Mouse (Mus musculus) lung, embryonic 14.5 days (tissue): ENCODE measurements around the gene Cysrt1. TPM values are rescaled to one million over a fixed set of nuclear protein-coding genes. Genes with fewer than 3 reads are reported as not detected.
A peak's percentile ranks its signal among the peaks of the same experiment; 100 is the strongest.

Experiments
- ATAC-seq: fragments of 200-750 bp; cut with Nextera tagmentation; 2 replicates; pipeline ENCODE4 v1.8.0; 2017; ENCODE audit warnings: mild to moderate bottlenecking, moderate TSS enrichment, moderate library complexity; ENCODE audit not compliant: insufficient read depth
- DNase-seq: peaks from one replicate; pipeline ENCODE4 v3.0.0-alpha.2; 2015
- H3K27ac ChIP-seq: fragments of 300-500 bp; sonication (generic); 2 replicates; pipeline ENCODE4 v1.5.1; 2014; ENCODE audit warnings: low read depth, mild to moderate bottlenecking, moderate library complexity
- H3K27me3 ChIP-seq: fragments of 300-500 bp; sonication (generic); 2 replicates; pipeline ENCODE4 v1.6.1; 2014; ENCODE audit warnings: low read length, control low read depth; ENCODE audit not compliant: insufficient read depth
- H3K36me3 ChIP-seq: fragments of 300-500 bp; sonication (generic); 2 replicates; pipeline ENCODE4 v1.6.1; 2014; ENCODE audit warnings: control low read depth; ENCODE audit not compliant: insufficient read depth
- H3K4me1 ChIP-seq: fragments of 300-500 bp; sonication (generic); 2 replicates; pipeline ENCODE4 v1.6.1; 2014; ENCODE audit warnings: antibody characterized with exemption, control low read depth; ENCODE audit not compliant: insufficient read depth
- H3K4me2 ChIP-seq: fragments of 300-500 bp; sonication (generic); 2 replicates; pipeline ENCODE4 v1.6.1; 2014; ENCODE audit warnings: mild to moderate bottlenecking
- H3K4me3 ChIP-seq: fragments of 300-500 bp; sonication (generic); 2 replicates; pipeline ENCODE4 v1.5.1; 2014; ENCODE audit warnings: low read depth, low read length
- H3K9ac ChIP-seq: fragments of 300-500 bp; sonication (generic); 2 replicates; pipeline ENCODE4 v1.6.1; 2014
- H3K9me3 ChIP-seq: fragments of 300-500 bp; sonication (generic); 2 replicates; pipeline ENCODE4 v1.6.1; 2016; ENCODE audit warnings: low read depth, low read length, control low read depth
- CTCF ChIP-seq: IDR thresholded peaks from 2 replicates; pipeline ENCODE4 v1.5.1; 2016; ENCODE audit warnings: antibody characterized with exemption, low read depth
- WGBS: fragments of 180-500 bp; shearing (Covaris S2); extraction: QIAGEN DNeasy Blood & Tissue Kit; methylation state at CpG from one replicate; pipeline ENCODE4 v1.1.7; 2014; 5-methylcytosine and 5-hydroxymethylcytosine counted together
- polyA plus RNA-seq: library from polyadenylated mRNA; unstranded; fragments of >200 nt; fragmentation: Nextera tagmentation; extraction: Ambion mirVana; gene quantifications from 2 replicates; pipeline ENCODE4 v1.2.1, GENCODE M21; 2014

The Cysrt1 gene
- not detected in 2 replicates for polyA plus RNA-seq

DNA sequence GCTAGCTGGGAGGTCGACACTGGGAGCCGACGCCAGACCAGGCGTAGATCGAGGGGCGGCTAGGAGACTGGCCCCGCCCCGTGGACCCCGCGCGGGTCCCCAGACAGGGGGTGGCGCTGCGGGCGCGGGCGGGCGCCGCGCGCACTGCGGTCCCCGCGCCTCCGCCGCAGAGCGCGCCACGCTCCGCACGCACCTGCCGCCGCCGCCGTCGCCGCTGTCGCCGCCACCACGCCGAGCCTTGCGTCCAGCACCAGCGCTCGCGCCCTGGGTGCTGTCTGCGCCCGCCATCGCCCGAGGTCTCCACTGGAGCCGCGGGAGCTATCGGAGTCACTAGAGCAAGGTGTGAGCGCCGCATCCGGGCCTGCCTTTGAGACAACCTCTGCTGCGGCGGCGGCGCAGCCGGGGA lies at the start of gene Cysrt1, which contains the start of gene Rnf208:
Gene Cysrt1 (minus strand): TSS at position 352 of the 406 bp plus-strand sequence.
Gene Rnf208 (plus strand): TSS at position 155 of the 406 bp plus-strand sequence.
- H3K27me3 ChIP-seq: peaks cover 23% of the 10 kb centered on the region
- DNase-seq (no peak), ATAC-seq (no peak)
- H3K36me3 ChIP-seq: peaks cover 11% of the 10 kb centered on the region; the same call in 1 of the 2 replicates
- WGBS: 1% methylated on average over 59 of the region's 59 CpGs
- no peak for TF ChIP-seq CTCF
- H3K4me1 ChIP-seq: 0 out of 2 replicates have a peak, but pooled peaks cover 4% of the 10 kb centered on the region
- H3K4me2 ChIP-seq: peak within 1 kb of the TSS; percentile 93
- H3K4me3 ChIP-seq: peak within 1 kb of the TSS; percentile 49
- no peak within 1 kb of the TSS for H3K27ac ChIP-seq
- H3K9me3 ChIP-seq: no peaks in the 10 kb centered on the region
- peak within 1 kb of the TSS; percentile 60 for H3K9ac ChIP-seq

DNA sequence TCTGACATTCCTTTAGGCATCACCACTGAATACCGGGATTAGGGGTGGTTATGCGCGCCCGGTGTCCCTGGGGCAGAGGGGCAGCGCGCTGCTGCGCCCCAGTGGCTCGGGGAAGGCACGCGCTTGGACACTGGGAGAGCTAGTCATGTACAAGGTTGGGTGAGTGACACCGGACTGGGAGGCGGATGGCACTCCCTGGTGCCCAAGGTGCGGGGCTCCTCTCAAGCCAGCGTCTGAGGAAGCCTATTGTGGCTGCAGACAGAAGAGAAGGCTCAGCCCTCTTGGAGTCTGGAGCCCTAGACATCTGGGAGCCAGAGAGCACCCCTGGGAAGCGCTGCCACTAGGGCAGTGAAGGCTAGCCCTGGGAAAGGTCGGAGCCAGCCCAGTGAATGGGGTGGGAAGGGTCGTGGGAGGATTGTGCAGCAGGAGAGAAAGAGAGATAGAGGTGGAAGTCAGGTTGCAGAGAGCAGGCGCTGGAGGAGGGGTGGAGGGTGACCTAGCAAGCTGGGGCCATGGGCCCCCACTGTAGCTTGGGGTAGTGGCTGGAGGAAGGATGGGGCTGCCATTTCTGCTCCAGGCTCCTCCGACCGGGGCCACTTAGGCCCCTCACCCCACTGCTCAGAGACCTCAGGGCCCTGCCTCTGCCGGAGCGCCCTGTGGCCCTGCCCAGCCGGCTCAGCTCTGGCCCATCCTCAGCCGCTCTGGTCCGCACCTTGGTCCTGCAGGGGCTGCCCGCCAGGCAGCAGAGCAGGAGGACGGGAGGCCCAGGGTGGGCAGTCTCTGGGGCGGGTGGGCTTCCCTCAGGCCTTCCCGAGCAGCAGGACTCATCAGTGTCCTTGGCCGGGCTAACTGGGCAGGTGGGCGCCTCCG lies 49.2 kb upstream of the Cysrt1 start:
- Histone ChIP-seq H3K9me3 (no peaks in the 10 kb centered on the region), H3K4me3 (peak overlapping the region; percentile 32), H3K27ac (no peak overlapping the region), H3K4me2 (peak overlapping the region; percentile 56; the same call in 1 of the 2 replicates), H3K9ac (peak overlapping the region; percentile 6; the same call in 1 of the 2 replicates), H3K27me3 (peaks cover 58% of the 10 kb centered on the region), H3K4me1 (0 out of 2 replicates have a peak, but pooled peaks cover 2% of the 10 kb centered on the region), H3K36me3 (no peaks in the 10 kb centered on the region)
- 7% methylated on average over 31 of the region's 32 CpGs for WGBS
- ATAC-seq (no peak; the same call in 1 of the 2 replicates), DNase-seq (no peak)
- TF ChIP-seq CTCF: no peak

DNA sequence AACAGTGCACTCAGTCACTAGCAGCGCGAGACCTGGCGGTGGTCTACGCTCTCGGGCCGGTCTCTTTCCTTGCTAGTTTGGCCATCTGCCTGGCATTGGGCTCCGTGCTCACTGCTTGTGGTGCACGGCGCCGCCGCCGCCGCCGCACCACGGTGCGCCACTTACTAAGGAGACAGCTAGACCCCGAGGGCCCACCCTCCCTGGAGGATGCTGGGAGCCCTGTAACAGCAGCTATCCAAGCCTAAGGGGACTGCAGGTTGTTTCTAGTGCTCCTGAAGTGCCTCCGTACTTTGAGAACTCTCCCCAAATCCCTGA lies 48.5 kb upstream of the Cysrt1 start:
- TF ChIP-seq CTCF: no peak
- DNase-seq (no peak), ATAC-seq (no peak)
- H3K4me3 ChIP-seq: no peak overlapping the region; the same call in 1 of the 2 replicates
- H3K9ac ChIP-seq: no peak overlapping the region
- peaks cover 58% of the 10 kb centered on the region for H3K27me3 ChIP-seq
- 0% methylated on average over 18 of the region's 18 CpGs for WGBS
- 0 out of 2 replicates have a peak, but pooled peaks cover 2% of the 10 kb centered on the region for H3K4me1 ChIP-seq
- peak overlapping the region; percentile 19; the same call in 1 of the 2 replicates for H3K4me2 ChIP-seq
- peaks cover 6% of the 10 kb centered on the region for H3K36me3 ChIP-seq
- H3K9me3 ChIP-seq: no peaks in the 10 kb centered on the region
- no peak overlapping the region for H3K27ac ChIP-seq

DNA sequence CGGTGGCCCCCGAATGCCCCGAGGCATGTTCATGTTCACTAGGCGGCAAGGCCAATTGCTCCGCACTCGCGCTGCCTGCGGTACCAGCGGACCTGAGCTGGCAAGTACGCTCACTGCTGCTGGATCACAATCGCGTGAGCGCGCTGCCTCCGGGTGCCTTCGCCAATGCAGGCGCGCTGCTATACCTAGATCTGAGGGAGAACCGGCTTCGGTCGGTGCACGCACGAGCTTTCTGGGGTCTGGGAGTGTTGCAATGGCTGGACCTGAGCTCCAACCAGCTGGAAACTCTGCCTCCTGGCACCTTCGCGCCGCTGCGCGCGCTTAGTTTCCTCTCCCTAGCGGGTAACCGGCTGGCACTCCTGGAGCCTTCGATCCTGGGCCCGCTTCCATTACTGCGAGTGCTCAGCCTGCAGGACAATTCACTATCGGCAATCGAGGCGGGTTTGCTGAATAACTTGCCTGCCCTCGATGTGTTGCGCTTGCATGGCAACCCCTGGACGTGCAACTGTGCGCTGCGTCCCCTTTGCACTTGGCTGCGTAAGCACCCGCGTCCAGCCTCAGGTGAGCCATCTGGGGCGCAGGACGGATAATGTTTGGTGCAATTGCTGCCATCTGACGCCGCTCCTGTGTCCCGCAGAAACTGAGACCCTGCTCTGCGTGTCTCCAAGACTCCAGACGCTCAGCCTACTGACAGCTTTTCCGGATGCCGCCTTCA lies 48.0 kb upstream of the Cysrt1 start:
- DNase-seq: no peak
- 0 out of 2 replicates have a peak, but pooled peaks cover 2% of the 10 kb centered on the region for H3K4me1 ChIP-seq
- H3K4me2 ChIP-seq: peak overlapping the region; percentile 19; the same call in 1 of the 2 replicates
- no peak for TF ChIP-seq CTCF
- no peak overlapping the region for H3K27ac ChIP-seq
- H3K9ac ChIP-seq: no peak overlapping the region
- no peak for ATAC-seq
- H3K9me3 ChIP-seq: no peaks in the 10 kb centered on the region
- 3% methylated on average over 54 of the region's 54 CpGs for WGBS
- peaks cover 11% of the 10 kb centered on the region for H3K36me3 ChIP-seq
- peaks cover 58% of the 10 kb centered on the region for H3K27me3 ChIP-seq
- H3K4me3 ChIP-seq: peak overlapping the region; percentile 12; the same call in 1 of the 2 replicates

DNA sequence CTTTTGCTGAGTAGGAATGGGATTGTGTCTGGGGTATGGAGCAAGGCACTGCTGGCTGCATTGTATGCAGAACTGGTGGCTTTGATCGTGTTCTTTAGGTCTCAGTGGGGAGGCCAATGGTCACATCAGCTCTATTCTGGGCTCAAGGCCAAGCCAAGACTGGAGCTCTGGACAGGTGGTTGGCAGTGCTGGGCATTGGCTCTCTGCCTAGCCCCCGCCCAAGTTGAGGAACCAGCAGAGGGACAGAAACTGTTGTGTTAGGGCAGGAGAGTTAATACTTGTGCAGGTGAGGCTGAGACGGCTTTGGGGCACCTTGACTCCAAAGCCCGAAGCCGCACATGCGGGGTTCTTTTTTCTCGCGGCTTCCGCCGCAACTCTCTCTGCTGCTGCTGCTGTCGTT lies 47.4 kb upstream of the Cysrt1 start, which contains the start of gene Lrrc26:
Gene Lrrc26 (plus strand): TSS at position 265 of the 400 bp plus-strand sequence.
- H3K4me3 ChIP-seq: peak within 1 kb of the TSS; percentile 12; the same call in 1 of the 2 replicates
- peak within 1 kb of the TSS; percentile 19; the same call in 1 of the 2 replicates for H3K4me2 ChIP-seq
- ATAC-seq (no peak), DNase-seq (no peak)
- H3K27ac ChIP-seq: no peak within 1 kb of the TSS
- peaks cover 17% of the 10 kb centered on the region for H3K36me3 ChIP-seq
- peaks cover 58% of the 10 kb centered on the region for H3K27me3 ChIP-seq
- no peaks in the 10 kb centered on the region for H3K9me3 ChIP-seq
- no peak within 1 kb of the TSS for H3K9ac ChIP-seq
- TF ChIP-seq CTCF: no peak
- H3K4me1 ChIP-seq: 0 out of 2 replicates have a peak, but pooled peaks cover 2% of the 10 kb centered on the region
- 12% methylated on average over 11 of the region's 11 CpGs for WGBS

DNA sequence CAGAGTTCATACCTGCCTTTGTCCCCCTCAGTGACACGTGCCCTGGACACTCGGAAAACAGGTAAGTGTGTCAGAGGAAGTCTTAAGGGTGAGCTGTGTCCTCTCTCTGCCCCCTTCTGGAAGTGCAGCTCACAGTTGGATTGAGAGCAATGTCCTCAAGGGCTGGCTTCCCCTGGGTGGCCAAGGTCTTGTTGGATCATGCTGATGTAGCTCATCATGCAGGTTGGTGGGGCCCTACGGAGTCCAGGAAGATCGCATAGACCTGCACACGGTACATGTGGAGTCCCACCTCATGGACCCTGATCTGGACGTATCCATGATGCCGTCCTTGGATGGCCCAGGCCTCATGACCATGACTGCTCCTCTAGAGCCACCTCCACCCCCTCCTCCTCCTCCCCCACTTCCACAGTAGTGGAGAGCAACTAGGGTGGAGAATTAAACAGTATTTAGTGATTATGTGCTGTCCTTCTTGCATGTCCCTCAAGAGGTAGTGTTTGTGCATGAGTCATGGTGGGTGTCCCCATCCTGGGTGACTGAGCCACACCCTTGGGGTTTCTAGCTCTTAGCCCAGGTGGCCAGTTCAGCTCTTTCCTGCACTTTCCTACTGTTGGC lies 46.6 kb upstream of the Cysrt1 start:
- Histone ChIP-seq H3K9ac (no peak overlapping the region), H3K9me3 (no peaks in the 10 kb centered on the region), H3K4me1 (0 out of 2 replicates have a peak, but pooled peaks cover 2% of the 10 kb centered on the region), H3K27ac (no peak overlapping the region), H3K4me2 (no peak overlapping the region), H3K36me3 (peaks cover 25% of the 10 kb centered on the region), H3K4me3 (no peak overlapping the region), H3K27me3 (peaks cover 58% of the 10 kb centered on the region)
- ATAC-seq (no peak), DNase-seq (no peak)
- 76% methylated on average over 7 of the region's 7 CpGs for WGBS
- no peak for TF ChIP-seq CTCF
